In the genomic region with DNA sequence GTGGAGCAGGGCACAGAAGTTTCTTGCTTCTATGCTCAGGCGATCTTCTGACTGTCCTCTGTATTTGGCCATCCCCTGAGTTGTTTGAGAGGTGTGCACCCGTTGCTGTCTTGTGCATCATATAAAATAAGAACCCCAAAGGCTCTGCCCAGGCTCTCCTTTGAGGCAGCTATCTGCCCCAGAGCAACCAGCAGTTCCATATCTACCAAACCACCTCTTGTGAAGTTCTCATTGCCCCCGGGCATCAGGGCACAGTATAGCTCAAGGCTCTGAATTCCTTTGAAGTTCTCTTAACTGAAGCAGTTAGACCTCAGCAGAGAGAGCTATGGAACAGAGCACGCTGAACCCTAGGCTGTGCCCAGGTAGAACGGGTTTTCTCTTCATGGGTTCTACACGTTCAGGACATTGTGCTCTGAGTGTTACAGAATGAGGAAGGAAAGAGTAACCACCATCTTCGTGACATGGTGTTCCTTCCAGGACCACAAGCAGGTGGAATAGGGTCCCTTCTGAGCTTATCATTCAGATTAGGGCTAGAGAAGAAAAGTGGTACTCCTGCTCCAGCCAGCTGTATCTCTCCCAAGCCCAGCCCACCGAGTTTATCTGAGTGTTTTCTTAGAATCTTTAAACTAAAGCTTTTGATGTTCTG, we compare ENCODE assay signal across 22 mouse cellular contexts. TPM values are rescaled to one million over a fixed set of nuclear protein-coding genes. Genes with fewer than 3 reads are reported as not detected.
DNase-seq lines count a peak whose midpoint lies in the region; ATAC-seq and TF ChIP-seq lines count a peak whose summit lies in the region.
"Had no signal": no experiment of that assay in that cellular context is flagged by ENCODE, and none has a peak within 500 bp of the region (broad histone marks: within the 10 kb centered on the region; RNA-seq: fewer than 3 reads in every experiment).

No protein-coding gene starts in this region.

- peaks cover 2% of the 10 kb centered on the region; the same call in 1 of the 2 replicates for H3K4me1 ChIP-seq in lung, postnatal 0 days (ENCODE audit: insufficient read depth, low read depth, low read length)
- H3K4me1 ChIP-seq in liver, embryonic 14.5 days (replicated peaks; ENCODE audit: control insufficient read depth in 2 of 2, insufficient read depth in 2 of 2, low read length in 1 of 2), result peaks cover 57 to 64% of the 10 kb centered on the region in 2 experiments

- no peaks in the 10 kb centered on the region for H3K27me3 ChIP-seq in lung, postnatal 0 days (replicated peaks; ENCODE audit: insufficient read depth, low read length)
- no peaks in the 10 kb centered on the region for H3K27me3 ChIP-seq in liver, embryonic 14.5 days (ENCODE audit: control insufficient read depth, insufficient read depth, low read length)
- H3K27me3 ChIP-seq: embryonic facial prominence, embryonic 12.5 days; Patski had no signal

- 66% methylated on average over 8 of the region's 8 CpGs for WGBS in lung, postnatal 0 days
- 22% methylated on average over 8 of the region's 8 CpGs for WGBS in liver, embryonic 14.5 days (ENCODE audit: insufficient replicate concordance)

- no peak overlapping the region for H3K9ac ChIP-seq in lung, postnatal 0 days (replicated peaks; ENCODE audit: low read depth)
- peak overlapping the region; percentile 31; the same call in 1 of the 2 replicates for H3K9ac ChIP-seq in liver, embryonic 14.5 days (replicated peaks)
- H3K9ac ChIP-seq: embryonic facial prominence, embryonic 12.5 days; forebrain, postnatal 0 days; midbrain, embryonic 12.5 days had no signal

- no peak for TF ChIP-seq CTCF in lung, postnatal 0 days (IDR thresholded peaks at IDR 0.05)
- TF ChIP-seq CTCF in liver, embryonic 14.5 days (IDR thresholded peaks at IDR 0.05; ENCODE audit: low read depth), result no peak

- peak overlapping the region; percentile 71 for H3K27ac ChIP-seq in lung, postnatal 0 days (ENCODE audit: low read length)
- 0 out of 2 replicates have a peak overlapping the region, but pooled peaks have one; percentile 24 for H3K27ac ChIP-seq in liver, embryonic 14.5 days
- H3K27ac ChIP-seq: embryonic facial prominence, embryonic 12.5 days; hindbrain, postnatal 0 days; macrophage; midbrain, embryonic 12.5 days had no signal

- H3K9me3 ChIP-seq in lung, postnatal 0 days (ENCODE audit: low read length), result no peaks in the 10 kb centered on the region
- H3K9me3 ChIP-seq in liver, embryonic 14.5 days (ENCODE audit: control insufficient read depth, low read length), result no peaks in the 10 kb centered on the region
- H3K9me3 ChIP-seq: embryonic facial prominence, embryonic 12.5 days; midbrain, embryonic 12.5 days had no signal

- no peak overlapping the region for H3K4me2 ChIP-seq in lung, postnatal 0 days (replicated peaks; ENCODE audit: low read depth, low read length)
- H3K4me2 ChIP-seq in liver, embryonic 14.5 days (ENCODE audit: low read depth), result peak overlapping the region; percentile 16; the same call in 1 of the 2 replicates
- H3K4me2 ChIP-seq: embryonic facial prominence, embryonic 12.5 days; midbrain, embryonic 12.5 days had no signal

- DNase-seq in lung, postnatal 0 days (ENCODE audit: low spot score), result no peak
- no peak for DNase-seq in lung, postnatal 36 days
- DNase-seq in liver, embryonic 14.5 days (ENCODE audit: low read depth in 3 of 3, low spot score in 3 of 3), result no peak
- DNase-seq in spleen, adult 18-20 months, result no peak
- DNase-seq in heart, adult 11 months, result no peak
- no peak for DNase-seq in embryo, embryonic 10 days (ENCODE audit: low spot score)
- DNase-seq: adrenal gland, postnatal 36 days; cerebellum, adult 18-20 months; cerebellum, postnatal 10 days; embryo, embryonic 11 days; forebrain, postnatal 0 days; heart, postnatal 14 days; kidney, adult 9 months; kidney, postnatal 10 days had no signal

- H3K4me3 ChIP-seq in lung, postnatal 0 days (ENCODE audit: low read depth, low read length), result no peak overlapping the region
- H3K4me3 ChIP-seq in liver, embryonic 14.5 days (ENCODE audit: insufficient read depth in 1 of 2, low read depth in 2 of 2, low read length in 2 of 2), result no peak overlapping the region
- H3K4me3 ChIP-seq: embryonic facial prominence, embryonic 12.5 days; midbrain, embryonic 12.5 days had no signal

- no peak for TF ChIP-seq EP300 in lung, postnatal 0 days (IDR thresholded peaks at IDR 0.05)
- peak; percentile 24; the same call in 1 of the 2 replicates for TF ChIP-seq EP300 in liver, embryonic 14.5 days (IDR thresholded peaks at IDR 0.05; ENCODE audit: low read depth)

- peak; percentile 40 for ATAC-seq in lung, postnatal 0 days
- ATAC-seq in hematopoietic stem cell, adult 5-6 weeks (replicated peaks in 1 of 2; ENCODE audit: insufficient read depth in 1 of 2, low FRiP score in 2 of 2, low TSS enrichment in 1 of 2, low read depth in 1 of 2, poor library complexity in 2 of 2, severe bottlenecking in 2 of 2), result peak; percentile 73 to 78
- ATAC-seq in liver, embryonic 14.5 days (ENCODE audit: insufficient read depth), result peak; percentile 51; the same call in 1 of the 2 replicates
- peak; percentile 47 for ATAC-seq in megakaryocyte progenitor cell, adult 5-6 weeks (replicated peaks; ENCODE audit: poor library complexity)
- ATAC-seq: forebrain, postnatal 0 days; hindbrain, postnatal 0 days; intestine, postnatal 0 days; Patski had no signal

- H3K36me3 ChIP-seq in lung, postnatal 0 days (ENCODE audit: insufficient read depth, low read length), result no peaks in the 10 kb centered on the region
- no peaks in the 10 kb centered on the region for H3K36me3 ChIP-seq in liver, embryonic 14.5 days (replicated peaks; ENCODE audit: control insufficient read depth, insufficient read depth, low read depth)
- H3K36me3 ChIP-seq: embryonic facial prominence, embryonic 12.5 days; midbrain, embryonic 12.5 days had no signal

RNA-seq across cellular contexts. Expression of gene Ank, which starts 25.1 kb away (rescaled TPM):
- polyA plus RNA-seq in lung, postnatal 0 days (2015; fragmentation: Nextera tagmentation; extraction: Ambion mirVana), result 6.8 and 9.3 TPM in 2 replicates
- total RNA-seq in hematopoietic stem cell, adult 5-6 weeks (2017), result 15.0 and 16.9 TPM in 2 replicates
- 22.1 and 24.6 TPM in 2 replicates for polyA plus RNA-seq in liver, embryonic 14.5 days (2012; rRNA removed)
- 13.6 and 14.1 TPM in 2 replicates for polyA plus RNA-seq in liver, embryonic 14.5 days (2014; fragmentation: Nextera tagmentation; extraction: Ambion mirVana)
- 23.2 and 24.7 TPM in 2 replicates for total RNA-seq in megakaryocyte progenitor cell, adult 5-6 weeks (2015)
- 9.7 and 10.3 TPM in 2 replicates for total RNA-seq in megakaryocyte progenitor cell, adult 5-6 weeks (2017)
